Mouse (Mus musculus) embryo, embryonic 9.5 days (tissue): ENCODE measurements around the gene Bcan.
A peak's percentile ranks its signal among the peaks of the same experiment; 100 is the strongest.

Source experiments
- DNase-seq: peaks from one replicate; pipeline ENCODE4 v3.0.0-alpha.2; 2017; ENCODE audit errors: extremely low spot score

Bcan gene

DNA sequence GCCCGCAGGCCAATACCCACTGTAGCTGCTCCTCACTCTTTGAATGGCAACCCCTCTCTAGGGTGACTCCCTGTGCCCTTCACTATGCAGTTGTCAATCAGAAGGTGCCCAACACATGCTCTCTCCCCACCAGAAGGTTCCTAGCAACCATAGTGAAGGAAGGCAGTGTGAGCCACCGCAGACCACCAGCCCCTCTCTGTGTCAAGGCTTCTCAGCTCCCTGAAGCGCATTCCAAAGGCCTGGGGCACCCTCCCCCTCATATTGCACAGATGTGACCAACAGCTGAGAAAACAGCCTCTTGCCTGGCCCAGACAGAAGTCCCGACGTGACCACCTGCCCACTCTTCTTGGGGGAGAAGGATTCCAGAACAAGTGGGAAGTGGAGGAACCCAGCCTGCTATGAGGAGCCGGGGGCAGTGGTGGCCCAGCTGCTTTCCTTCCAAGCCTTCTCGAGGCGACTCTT is 27.8 kb downstream of the Bcan start:
- peak; percentile 56 for DNase-seq

DNA sequence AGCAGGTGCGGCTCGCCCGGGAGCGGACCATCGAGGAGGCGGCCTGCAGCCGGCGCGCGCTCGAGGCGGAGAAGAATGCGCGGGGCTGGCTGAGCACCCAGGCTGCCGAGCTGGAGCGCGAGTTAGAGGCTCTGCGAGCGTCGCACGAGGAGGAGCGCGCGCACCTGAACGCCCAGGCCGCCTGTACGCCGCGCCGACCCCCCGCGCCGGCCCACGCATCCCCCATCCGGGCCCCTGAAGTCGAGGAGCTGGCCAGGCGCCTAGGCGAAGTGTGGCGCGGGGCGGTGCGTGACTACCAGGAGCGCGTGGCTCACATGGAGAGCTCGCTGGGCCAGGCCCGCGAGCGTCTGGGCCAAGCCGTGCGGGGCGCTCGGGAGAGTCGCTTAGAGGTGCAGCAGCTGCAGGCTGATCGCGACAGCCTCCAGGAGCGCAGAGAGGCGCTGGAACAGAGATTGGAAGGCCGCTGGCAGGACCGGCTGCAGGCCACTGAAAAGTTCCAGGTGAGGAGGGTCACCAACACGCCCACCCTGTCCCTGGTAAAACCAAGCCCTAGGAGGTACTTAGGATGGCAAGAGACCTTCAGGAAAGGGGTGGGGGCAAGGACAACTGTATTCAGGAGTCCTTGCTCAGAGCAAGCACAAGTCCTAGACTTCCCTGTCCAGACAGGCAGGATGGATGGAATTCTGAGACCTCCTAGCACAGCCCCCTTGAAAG is 28.4 kb downstream of the Bcan start:
- DNase-seq, result no peak

DNA sequence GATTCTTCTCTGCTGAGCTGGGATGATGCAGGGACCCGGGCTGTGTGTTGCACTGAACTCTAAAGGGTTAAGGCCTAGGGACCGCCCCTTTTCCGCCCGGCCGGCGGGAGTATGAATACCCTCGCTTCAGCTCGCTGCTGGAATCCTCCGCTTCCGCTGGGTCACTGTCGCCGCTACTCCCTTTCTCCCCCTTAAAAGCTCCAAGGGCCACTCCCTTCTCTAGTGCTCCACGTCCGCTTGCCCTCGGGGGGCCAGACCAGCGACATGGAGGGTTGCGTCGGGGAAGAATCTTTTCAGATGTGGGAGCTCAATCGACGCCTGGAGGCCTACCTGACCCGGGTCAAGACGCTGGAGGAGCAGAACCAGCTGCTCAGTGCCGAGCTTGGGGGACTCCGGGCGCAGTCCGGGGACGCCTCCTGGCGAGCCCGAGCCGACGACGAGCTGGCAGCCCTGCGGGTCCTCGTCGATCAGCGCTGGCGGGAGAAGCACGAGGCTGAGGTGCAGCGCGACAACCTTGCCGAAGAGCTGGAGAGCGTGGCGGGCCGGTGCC is 29.0 kb downstream of the Bcan start, which contains the start of gene Nes:
Nes (plus strand) TSS at position 140 of the 550 bp plus-strand sequence.
- peak; percentile 91 for DNase-seq

DNA sequence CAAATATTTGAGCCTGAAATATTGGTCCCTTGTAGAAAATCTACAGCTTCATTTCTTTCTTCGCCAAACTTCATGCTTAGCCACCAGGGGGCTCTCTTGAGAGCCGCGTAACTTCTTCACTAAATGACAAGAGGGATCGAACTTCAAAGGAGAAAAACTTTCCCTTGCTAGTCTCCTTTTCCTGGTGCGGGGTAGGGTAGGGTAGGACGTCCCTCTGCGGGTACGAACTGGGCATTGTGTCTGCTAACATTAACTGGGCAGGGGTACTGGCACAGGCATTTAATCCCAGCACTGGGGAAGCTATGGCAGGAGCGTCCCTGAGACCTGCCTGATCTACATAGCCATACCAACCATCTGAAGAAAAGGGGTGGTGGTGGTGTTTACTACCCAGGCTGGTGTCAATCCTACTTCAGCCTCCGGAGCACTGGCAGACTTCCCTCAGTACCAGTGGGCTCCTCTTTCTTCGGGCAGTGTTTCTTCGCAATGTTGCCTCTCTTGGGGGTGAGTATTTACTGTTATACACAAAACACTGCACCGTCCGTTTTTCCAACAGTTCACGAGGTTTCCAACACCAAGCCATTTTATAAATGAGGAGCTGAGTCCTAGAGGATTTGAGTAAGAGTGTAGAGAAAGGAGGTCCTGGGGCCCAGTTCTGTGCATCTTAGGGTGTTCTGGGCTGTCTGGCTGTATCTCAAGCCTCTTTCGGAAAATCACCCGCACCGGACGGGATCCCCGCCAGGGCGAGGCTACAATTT is 29.7 kb downstream of the Bcan start:
- peak; percentile 81 for DNase-seq

DNA sequence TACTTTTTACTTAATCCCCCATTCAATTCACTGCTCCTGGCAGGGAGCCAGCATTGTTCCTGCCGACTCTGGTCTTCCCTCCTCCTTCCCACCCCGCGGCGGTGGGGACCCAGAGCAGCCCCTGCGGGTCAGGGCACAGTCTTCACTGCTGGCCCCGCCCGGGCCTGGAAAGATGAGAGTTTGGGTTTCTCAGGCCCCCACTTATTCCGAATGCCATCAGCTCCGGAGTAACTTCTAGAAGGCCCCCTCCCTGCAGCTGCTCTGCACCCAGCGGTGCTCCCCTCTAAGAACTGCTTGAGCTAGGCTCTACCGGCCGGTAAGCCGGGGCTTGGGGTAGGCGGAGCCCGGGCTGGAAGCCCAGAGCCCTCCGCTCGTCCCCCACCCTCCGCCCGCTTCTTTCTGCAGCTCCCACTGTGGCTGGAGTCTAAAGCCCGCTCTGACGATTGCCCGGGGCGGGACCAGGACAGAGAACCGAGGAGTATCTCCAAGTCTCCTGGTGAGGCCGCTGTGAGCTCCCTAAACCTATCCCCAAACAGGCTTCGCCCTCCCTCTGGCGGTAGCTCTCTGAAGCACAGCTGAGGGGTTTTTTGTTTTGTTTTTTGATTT is 39.3 kb downstream of the Bcan start:
- DNase-seq, result peak; percentile 95

DNA sequence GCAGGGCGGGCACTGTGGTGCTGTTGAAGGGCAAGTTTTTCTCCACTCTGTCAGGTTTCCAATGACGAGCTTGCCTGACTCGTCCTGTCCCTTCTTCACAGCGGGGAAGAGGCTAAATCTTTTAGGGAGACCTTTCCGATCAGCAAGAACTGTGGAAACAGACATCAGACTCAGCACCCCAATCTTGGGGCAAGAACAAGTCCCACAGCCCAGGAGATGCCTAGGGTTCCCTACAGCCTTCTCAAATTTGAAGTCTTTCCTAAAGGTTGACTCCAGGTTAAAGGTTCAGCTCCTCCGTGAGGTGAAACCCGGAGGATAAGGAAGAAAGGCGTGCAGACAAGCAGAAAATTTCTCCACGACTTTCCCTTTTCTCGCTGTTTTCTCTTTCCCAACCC is 39.8 kb downstream of the Bcan start:
- no peak for DNase-seq

DNA sequence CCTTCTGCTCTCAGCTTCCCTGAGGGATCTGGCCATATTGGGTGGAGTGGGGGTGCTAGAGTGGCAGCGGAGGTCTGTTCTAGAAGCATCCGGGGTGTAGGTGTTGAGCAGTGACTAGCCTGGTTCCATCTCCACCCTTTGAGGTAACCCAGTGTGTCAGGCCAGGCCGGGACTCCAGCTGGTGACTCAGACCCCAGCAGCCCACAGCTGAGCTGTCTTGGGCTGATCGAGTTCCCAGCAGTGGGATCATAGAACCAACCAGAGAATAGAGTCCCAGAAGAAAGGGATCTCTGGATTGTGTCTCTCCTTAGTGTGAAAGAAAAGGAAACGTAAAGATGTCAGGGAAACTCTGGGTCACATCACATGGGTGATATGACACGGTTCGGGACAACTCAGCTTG is 40.7 kb downstream of the Bcan start:
- DNase-seq, result no peak

DNA sequence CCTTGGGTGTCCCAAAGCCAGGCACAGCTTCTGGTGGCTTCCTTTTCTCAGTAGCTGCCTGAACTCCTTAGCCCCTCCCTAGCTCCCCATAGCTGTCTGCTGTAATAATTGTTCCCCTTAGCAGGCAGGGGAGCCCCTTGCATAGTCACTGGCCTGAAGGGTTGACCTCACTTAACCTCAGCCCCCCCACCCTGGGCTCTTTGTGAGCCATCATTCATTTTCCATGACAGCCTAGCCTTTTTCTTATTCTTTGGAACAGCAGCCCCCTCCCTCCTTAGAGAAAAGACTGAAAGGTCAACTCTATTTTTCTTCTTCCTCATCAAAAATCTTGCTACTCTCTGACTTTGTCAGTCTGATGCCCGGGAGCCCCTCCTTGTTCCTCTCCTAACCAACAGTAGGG is 41.1 kb downstream of the Bcan start:
- DNase-seq, result peak; percentile 67

DNA sequence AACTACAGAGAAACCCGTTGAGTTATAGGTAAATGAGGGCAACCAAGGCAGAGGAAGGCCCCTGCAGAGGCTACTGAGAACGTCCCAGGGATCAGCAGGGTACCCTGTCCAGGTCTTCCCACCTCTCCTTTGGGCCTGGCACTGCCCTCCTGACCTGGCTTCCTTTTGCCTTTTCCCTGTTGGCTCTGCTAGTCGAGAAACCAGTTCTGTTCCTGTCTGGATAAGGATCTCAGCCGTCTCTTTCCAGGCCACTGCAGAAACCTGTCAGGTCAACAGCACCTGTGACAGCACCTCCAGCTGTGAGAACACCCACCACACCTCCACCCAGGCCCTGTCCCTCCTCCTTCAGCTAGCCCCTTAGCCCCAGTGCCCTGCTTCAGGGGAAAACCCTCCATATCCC is 41.6 kb downstream of the Bcan start:
- DNase-seq, result peak; percentile 38

DNA sequence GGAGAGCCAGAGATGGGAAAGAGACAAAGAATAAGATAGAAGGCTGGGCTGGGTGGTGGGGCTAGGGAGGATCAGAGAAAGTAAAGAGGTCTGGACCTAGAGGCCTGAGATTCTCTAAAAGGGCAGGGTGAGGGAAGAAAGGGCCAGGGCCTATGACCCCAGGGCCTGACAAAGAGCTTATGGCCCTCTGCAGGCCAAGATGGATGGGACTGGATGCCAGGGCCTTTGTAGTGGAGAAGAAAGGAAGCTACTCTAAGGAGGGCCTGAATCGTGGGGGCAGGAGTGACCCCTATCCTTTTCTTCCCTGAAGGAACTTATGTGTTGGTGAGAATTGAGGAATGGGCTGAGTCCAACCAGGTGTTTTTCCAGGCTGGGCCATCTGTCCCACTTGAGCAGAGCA is 42.0 kb downstream of the Bcan start:
- peak; percentile 76 for DNase-seq

DNA sequence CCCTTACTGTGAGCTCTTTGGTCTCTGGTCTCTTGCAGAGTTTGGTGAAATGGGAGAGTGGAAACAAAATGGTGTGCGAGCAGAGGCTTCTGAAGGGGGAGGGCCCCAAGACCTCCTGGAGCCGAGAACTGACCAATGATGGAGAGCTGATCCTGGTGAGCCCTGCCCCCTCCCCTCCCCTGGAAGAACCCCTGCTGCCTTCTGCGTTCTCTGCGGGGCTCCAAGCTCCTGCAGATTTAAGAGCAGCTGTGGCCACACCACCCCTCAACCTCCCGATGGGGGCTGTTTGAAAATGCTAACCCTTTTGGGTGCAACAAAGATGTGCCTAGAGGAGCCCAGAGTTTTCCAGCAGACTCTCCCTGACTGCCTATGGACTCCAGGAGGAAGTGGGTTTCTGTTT is 47.6 kb downstream of the Bcan start:
- peak; percentile 59 for DNase-seq

DNA sequence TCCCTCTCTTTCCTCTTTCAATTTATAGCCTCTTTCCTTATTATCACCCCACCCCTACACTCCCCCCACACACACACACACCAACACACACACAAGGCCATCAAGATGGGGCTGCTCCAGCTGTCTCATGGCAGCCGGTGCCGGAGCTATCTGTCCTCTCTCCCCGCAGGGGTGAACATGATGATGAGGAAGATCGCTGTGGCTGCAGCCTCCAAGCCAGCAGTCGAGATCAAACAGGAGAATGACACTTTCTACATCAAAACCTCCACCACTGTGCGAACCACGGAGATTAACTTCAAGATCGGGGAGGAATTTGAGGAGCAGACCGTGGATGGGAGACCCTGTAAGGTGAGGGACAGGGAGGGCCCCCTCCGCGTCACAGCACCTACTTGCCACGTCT is 48.1 kb downstream of the Bcan start:
- DNase-seq, result no peak

DNA sequence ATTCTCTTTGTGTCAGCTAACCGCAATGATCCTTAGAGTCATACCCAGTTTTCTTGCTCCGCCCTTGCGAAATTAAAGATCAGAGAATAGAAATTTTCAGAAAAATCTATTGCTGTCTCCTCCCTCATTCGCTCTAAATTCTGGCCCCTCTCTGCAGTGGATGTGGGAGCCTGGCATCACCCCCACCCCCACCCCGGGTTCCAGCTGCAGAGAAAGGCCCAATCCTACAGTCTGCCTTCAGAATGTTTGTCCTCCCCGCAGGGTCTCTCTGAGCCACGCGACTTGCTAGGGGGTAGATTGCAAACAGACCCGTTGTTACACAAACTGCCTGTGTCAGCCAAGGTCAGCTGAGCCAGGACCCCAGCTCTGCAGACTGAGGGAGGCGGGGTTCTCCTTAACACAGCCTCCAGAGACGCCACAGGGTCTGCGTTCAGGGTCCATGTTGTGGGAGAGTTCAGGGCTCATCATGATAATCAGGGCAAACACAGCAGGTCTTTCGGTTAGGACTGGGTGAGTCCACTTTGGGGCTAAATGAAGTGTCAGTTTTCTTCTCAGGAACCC is 50.0 kb downstream of the Bcan start:
- peak; percentile 65 for DNase-seq

DNA sequence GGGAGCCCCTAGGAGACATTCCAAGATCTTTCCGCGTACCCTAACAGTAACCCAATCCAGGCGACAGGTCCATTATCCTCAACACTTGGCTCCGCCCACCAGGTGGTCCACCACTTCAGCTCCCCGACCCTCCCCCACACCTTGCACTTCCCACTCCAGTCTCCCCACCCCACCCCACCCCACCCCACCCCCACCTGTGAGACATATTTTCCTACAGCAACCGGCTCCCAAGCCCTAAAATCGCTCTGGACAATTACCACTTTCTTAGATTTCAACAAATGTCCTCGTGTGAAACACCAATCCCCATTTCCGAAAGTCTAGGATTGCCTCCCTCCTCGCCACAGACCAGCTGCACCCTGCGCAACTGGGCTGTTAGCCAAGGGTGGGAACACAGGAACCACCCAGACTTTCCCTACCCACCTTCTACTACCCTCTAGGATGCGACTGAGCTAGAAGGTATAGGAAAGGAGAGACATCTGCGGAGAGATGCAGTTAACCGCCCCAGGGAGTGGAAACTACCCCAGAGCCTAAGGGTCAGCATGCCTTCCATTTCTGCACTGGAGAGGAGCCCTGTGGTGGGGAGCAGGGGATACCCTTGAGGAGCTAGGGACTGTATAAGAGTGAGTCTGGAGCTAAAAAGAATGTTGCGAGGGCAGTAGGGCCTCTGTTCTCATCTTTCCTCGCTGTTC is 50.6 kb downstream of the Bcan start:
- peak; percentile 45 for DNase-seq

DNA sequence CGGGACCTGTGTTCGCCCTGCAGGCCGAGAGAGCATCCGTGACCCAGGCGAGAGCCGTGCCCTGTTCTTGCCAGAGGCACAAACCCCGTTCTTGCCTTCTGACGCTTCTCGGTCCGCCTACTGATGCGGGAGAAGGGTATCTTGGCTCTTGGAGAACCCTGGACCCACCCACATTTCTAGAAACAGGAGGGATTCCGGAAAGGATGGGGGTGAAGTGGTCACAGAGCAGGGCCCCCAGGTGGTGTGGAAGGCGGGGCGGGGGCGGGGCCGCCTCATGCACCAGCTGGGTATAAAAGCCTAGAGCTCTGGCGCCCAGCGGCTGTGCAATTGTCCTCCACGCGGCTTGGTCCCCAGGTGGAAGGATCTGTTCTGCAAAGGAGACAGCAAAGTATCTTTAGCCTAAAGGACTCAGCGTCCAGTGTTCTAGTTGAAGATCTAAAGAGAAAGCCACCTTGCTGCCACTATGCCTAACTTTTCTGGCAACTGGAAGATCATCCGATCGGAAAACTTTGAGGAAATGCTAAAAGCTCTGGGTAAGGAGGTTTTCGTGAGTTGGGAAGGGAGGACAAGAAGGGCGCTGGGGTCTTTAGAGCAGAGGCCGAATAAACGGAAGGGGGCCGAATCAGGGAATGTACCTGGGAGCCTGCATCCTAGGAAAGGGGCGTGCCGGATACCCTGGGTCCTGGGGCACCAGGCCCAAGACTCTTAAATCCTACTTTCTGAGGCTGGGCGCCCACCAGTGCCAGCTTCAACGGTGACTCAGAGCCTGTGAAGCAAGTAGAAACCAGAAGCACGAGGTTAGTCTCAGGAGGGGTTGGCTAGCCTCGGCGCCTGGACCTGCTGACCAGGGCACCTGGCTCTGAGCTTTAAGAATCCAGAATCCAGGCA is 51.4 kb downstream of the Bcan start, which contains the start of gene Crabp2:
Crabp2 (plus strand) TSS at position 289 of the 888 bp plus-strand sequence.
- peak; percentile 87 for DNase-seq

DNA sequence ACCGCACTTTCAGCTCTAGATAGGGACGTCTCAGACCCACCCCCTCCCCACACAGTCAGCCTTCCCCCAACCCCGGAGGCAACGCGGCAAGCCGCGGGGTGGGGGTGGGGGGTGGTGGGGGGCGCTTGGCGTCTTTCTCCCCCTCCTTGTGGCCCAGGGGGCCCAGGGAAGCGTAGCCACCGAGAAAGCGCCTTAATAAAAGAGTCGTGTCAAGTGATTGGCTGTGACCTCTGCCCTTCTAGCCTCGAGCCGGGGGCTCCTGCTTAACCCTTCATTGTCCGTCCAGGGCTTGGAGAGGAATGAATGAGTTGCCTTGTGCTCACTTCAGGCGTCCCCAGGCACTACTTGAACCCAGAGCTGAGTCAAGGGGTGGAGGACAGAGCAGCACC is 52.2 kb downstream of the Bcan start:
- peak; percentile 94 for DNase-seq

DNA sequence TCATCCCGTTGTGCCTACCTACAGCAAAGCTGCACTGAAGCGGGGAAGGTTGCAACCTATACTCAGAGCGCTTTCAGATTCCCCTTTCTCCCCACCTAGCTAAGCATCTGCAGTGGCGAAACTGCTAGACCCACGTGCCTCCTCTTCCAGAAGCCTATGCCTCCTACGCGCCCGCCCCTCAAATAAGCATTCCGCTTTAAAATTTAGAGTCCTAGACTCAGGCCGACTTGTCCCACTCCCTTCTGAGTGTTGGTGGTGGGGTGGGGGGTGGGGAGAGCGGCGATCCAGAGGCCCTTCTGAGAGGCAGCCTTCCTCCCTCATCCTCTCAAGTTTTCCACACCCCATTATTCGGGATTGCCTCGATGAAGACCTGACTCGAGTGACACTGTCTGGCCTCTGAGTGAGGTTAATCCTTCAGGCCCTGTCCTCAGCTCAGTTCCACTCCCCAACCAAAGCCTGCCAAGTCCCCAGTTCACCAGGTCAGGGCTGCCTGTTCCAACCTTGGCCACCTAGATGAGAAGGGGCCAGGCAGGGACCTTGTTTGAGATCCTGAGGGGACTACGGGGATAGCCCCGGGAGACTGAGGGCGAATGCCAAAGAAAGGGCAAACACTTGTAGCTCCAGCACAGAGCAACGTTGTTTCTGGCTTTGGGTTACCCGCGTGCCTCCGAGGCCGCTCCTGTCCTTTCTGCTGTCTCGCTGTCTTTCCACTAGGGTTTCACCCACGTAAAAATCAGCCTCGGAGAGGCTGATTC is 52.8 kb downstream of the Bcan start:
- peak; percentile 81 for DNase-seq

DNA sequence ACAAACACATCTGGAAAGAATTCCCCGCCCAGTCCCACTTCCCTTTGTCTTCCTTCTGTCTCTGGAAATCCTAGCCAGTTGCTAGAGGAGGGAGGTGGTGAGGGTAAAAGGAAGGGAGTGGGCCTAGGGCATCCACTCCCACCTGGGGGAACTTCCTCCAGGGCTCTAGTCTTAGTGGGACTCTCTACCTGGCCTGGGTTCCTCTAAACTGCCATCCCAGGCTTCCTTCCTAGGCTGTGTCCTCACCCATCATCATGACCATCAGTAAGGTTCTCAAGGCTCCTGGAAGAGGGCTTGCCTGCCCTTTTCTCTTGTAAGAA is 53.5 kb downstream of the Bcan start:
- DNase-seq, result no peak

DNA sequence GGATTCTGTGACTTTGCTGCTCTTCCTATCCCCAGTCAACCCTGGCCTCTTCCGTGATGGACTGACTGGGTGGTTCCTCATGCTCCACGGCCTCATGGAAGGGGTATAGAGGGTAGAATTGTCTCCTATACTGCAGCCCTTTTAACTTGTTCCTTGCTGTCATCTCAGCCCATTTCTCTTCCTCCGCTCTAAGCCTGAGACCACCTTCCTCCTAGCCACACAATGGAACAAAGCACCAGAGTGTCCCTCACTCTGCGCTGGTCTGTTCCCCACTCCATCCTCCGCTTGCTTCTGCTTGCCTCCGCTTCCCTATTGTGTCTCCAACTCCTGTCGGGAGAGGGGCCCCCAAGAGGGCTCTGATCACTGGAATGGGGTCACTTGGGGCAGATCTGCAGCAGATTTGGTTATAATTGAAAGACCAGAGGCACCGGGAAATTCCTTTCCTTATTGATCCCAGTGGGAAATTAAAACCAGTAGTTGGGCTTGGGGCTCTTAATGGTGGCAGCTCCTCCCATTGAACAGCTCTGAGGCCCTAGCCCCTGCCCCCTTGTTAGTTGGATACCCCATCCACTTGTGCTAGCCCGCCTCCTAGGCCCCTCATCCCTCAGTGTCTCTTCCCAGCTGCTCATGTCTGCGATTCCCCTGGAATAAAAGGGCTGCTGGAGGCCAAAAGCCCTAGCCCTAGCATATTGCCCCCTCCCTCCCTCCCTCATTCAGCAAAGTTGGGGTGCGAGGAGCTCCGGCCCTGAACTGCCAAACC is 54.1 kb downstream of the Bcan start:
- DNase-seq, result peak; percentile 70
